Mouse (Mus musculus): ENCODE data around the gene Iba57. TPM values are rescaled to one million over a fixed set of nuclear protein-coding genes. Genes with fewer than 3 reads are reported as not detected.

Gene Iba57
- polyA plus RNA-seq, 1 experiment from 2014 or later, result 6.5 TPM

DNA sequence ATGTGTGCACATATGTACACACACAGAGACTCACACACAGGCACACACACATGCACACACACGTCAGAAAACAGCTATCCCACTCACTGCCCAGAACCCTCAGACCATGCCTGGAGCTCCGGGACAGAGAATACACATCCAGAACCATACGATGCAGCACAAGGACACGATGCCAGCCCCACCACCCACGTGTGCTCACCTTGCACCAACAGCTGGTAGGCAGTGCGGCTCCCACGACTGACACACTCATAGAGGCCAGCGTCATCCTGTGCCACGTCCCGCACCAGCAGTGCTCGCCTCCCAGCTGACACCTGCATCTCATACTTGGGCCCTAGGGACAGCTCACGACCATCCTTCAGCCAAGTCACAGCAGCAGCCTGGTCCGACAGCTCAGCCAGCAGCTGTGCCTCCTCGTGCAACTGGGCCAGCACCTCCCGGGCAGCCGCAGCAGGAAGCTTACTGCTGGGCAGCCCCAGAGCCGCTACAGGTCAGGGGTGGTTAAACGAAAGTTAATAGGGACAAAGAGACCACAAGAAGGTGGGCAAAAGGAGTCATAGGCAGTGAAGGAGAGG lies 32.1 kb downstream of the Iba57 start:
- H3K27me3 ChIP-seq, result peaks cover 46% of the 10 kb centered on the region
- 65% methylated on average over 18 of the region's 18 CpGs for WGBS
- no peak overlapping the region for H3K4me3 ChIP-seq (replicated peaks)
- ATAC-seq (ENCODE audit: insufficient number of reproducible peaks, low FRiP score, low TSS enrichment, low read depth), result no peak
- H3K27ac ChIP-seq (replicated peaks), result no peak overlapping the region
- no peak overlapping the region for H3K9ac ChIP-seq
- H3K9me3 ChIP-seq (replicated peaks), result no peaks in the 10 kb centered on the region
- H3K36me3 ChIP-seq, result no peaks in the 10 kb centered on the region
- peaks cover 15% of the 10 kb centered on the region for H3K4me1 ChIP-seq
- no peak overlapping the region for H3K4me2 ChIP-seq (replicated peaks)

DNA sequence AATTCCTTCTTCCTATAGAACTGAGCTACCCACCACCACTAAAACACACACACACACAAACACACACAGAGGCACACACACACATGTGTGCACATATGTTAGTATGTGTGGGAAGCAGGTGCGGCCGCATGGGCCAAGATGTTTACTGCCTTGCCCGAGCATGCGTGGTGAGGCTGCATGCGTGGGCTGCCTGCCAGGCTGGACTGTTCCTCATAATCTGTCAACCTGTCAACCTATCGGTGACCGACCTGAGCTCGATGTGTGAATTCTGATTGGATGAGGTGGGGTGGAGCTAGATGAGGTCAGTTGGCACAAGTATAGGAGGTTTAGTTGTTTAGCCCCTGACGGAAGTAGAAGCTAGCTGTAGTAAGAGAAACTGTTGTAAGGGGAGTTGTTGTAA lies 32.8 kb downstream of the Iba57 start:
- H3K27ac ChIP-seq (replicated peaks), result no peak overlapping the region
- ATAC-seq (ENCODE audit: insufficient number of reproducible peaks, low FRiP score, low TSS enrichment, low read depth), result no peak
- H3K4me1 ChIP-seq, result peaks cover 10% of the 10 kb centered on the region
- peaks cover 40% of the 10 kb centered on the region for H3K27me3 ChIP-seq
- H3K4me2 ChIP-seq (replicated peaks), result no peak overlapping the region
- H3K4me3 ChIP-seq (replicated peaks), result no peak overlapping the region
- no peaks in the 10 kb centered on the region for H3K36me3 ChIP-seq
- no peaks in the 10 kb centered on the region for H3K9me3 ChIP-seq (replicated peaks)
- 82% methylated on average over 9 of the region's 9 CpGs for WGBS
- no peak overlapping the region for H3K9ac ChIP-seq

DNA sequence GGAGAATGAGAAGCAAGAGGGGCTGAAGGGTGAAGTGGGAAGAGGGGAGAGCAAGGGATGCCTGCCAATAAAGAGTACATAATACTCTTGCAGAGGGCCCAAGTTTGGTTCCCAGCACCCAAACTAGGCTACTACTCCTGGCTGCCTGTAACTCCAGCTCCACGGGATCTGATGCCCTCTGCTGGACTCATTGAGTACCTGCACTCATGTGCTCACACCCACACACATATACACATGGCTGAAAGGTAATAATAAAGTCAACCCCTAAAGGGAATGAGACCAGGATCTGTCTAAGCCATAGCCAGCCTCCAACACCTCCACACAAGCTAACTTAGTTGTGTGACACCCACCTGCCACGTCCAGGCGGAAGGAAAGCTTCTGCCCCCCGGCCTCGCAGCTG lies 57.6 kb downstream of the Iba57 start:
- no peak for ATAC-seq (ENCODE audit: insufficient number of reproducible peaks, low FRiP score, low TSS enrichment, low read depth)
- Histone ChIP-seq H3K4me2 (replicated peaks) (no peak overlapping the region), H3K4me1 (no peaks in the 10 kb centered on the region), H3K27me3 (no peaks in the 10 kb centered on the region), H3K9ac (no peak overlapping the region), H3K36me3 (no peaks in the 10 kb centered on the region), H3K27ac (replicated peaks) (no peak overlapping the region), H3K4me3 (replicated peaks) (no peak overlapping the region), H3K9me3 (replicated peaks) (no peaks in the 10 kb centered on the region)
- whole genome bisulfite sequencing, result 94% methylated on average over 5 of the region's 5 CpGs

Other genes starting within 250 kb of the Iba57 start
- not detected in 2 replicates for gene Btnl10, start 245.8 kb downstream of the Iba57 start, polyA plus RNA-seq (2015; fragmentation: Nextera tagmentation; extraction: Ambion mirVana)
- 243 and 249 TPM in 2 replicates for gene Rnf187, start 224.8 kb downstream of the Iba57 start, polyA plus RNA-seq (2015; fragmentation: Nextera tagmentation; extraction: Ambion mirVana)
- gene Hist3h2ba, start 214.8 kb downstream of the Iba57 start, polyA plus RNA-seq (2015; fragmentation: Nextera tagmentation; extraction: Ambion mirVana), result 43.6 and 55.8 TPM in 2 replicates
- gene Hist3h2a, start 209.1 kb downstream of the Iba57 start, polyA plus RNA-seq (2015; fragmentation: Nextera tagmentation; extraction: Ambion mirVana), result 37.0 and 38.3 TPM in 2 replicates
- gene Trim17, start 209.1 kb downstream of the Iba57 start, polyA plus RNA-seq (2015; fragmentation: Nextera tagmentation; extraction: Ambion mirVana), result 0.42 and 0.59 TPM in 2 replicates
- 23.3 and 24.1 TPM in 2 replicates for gene Trim11, start 185.6 kb downstream of the Iba57 start, polyA plus RNA-seq (2015; fragmentation: Nextera tagmentation; extraction: Ambion mirVana)
- 2.4 and 3.5 TPM in 2 replicates for gene Obscn, start 27.3 kb downstream of the Iba57 start, polyA plus RNA-seq (2015; fragmentation: Nextera tagmentation; extraction: Ambion mirVana)
- 0.52 and 0.74 TPM in 2 replicates for gene Gjc2, start 19.5 kb upstream of the Iba57 start, polyA plus RNA-seq (2015; fragmentation: Nextera tagmentation; extraction: Ambion mirVana)
- gene Guk1, start 28.5 kb upstream of the Iba57 start, polyA plus RNA-seq (2015; fragmentation: Nextera tagmentation; extraction: Ambion mirVana), result 111 and 113 TPM in 2 replicates
- 82.3 and 82.8 TPM in 2 replicates for gene Mrpl55, start 38.7 kb upstream of the Iba57 start, polyA plus RNA-seq (2015; fragmentation: Nextera tagmentation; extraction: Ambion mirVana)
- 30.6 and 31.3 TPM in 2 replicates for gene 2310033P09Rik, start 44.6 kb upstream of the Iba57 start, polyA plus RNA-seq (2015; fragmentation: Nextera tagmentation; extraction: Ambion mirVana)
- gene Arf1, start 64.5 kb upstream of the Iba57 start, polyA plus RNA-seq (2015; fragmentation: Nextera tagmentation; extraction: Ambion mirVana), result 718 and 720 TPM in 2 replicates
- 2.5 and 3.4 TPM in 2 replicates for gene Wnt3a, start 127.0 kb upstream of the Iba57 start, polyA plus RNA-seq (2015; fragmentation: Nextera tagmentation; extraction: Ambion mirVana)
- 7.0 and 8.5 TPM in 2 replicates for gene Wnt9a, start 143.2 kb upstream of the Iba57 start, polyA plus RNA-seq (2015; fragmentation: Nextera tagmentation; extraction: Ambion mirVana)
- gene Prss38, start 211.9 kb upstream of the Iba57 start, polyA plus RNA-seq (2015; fragmentation: Nextera tagmentation; extraction: Ambion mirVana), result not detected in 2 replicates